Mouse (Mus musculus) myocyte (in vitro differentiated cells): ENCODE results near the gene Msi2. TPM values are rescaled to one million over a fixed set of nuclear protein-coding genes. Genes with fewer than 3 reads are reported as not detected.

Experiments
- H3K27me3 ChIP-seq: one replicate; pipeline ENCODE4 v1.6.1; 2011; ENCODE audit not compliant: control insufficient read depth, insufficient read depth, insufficient read length
- H3K36me3 ChIP-seq: one replicate; pipeline ENCODE4 v1.6.1; 2011; ENCODE audit not compliant: control insufficient read depth, insufficient read depth
- H3K4me2 ChIP-seq: one replicate; pipeline ENCODE4 v1.6.1; 2011; ENCODE audit warnings: low read depth, control low read depth
- H3K4me3 ChIP-seq: one replicate; pipeline ENCODE4 v1.5.1; 2011; ENCODE audit warnings: mild to moderate bottlenecking, control low read depth, moderate library complexity
- H3K79me2 ChIP-seq: one replicate; pipeline ENCODE4 v1.6.1; 2011; ENCODE audit not compliant: control insufficient read depth, insufficient read depth
- H3ac ChIP-seq: one replicate; pipeline ENCODE4 v1.6.1; 2011; ENCODE audit not compliant: control insufficient read depth, insufficient read length
- CEBPB ChIP-seq: IDR thresholded peaks from 2 replicates; pipeline ENCODE4 v1.6.1; 2011; ENCODE audit warnings: mild to moderate bottlenecking, moderate library complexity; ENCODE audit not compliant: poor library complexity, insufficient read depth, severe bottlenecking
- E2F4 ChIP-seq: IDR thresholded peaks from one replicate; pipeline ENCODE4 v1.6.1; 2011; ENCODE audit warnings: mild to moderate bottlenecking, control low read depth, moderate library complexity; ENCODE audit not compliant: insufficient read depth
- MAX ChIP-seq: IDR thresholded peaks from one replicate; pipeline ENCODE4 v1.6.1; 2011; ENCODE audit warnings: low read depth, mild to moderate bottlenecking, control low read depth
- MYOD1 ChIP-seq, 3 experiments: IDR thresholded peaks; one replicate each; pipeline ENCODE4 v1.6.1; 2011; ENCODE audit warnings: control low read depth in 2 of 3, low read depth in 2 of 3, mild to moderate bottlenecking in 2 of 3, moderate library complexity in 1 of 3; ENCODE audit not compliant: insufficient read length in 2 of 3, control insufficient read depth in 1 of 3
- MYOG ChIP-seq, 3 experiments: IDR thresholded peaks; one replicate each; pipeline ENCODE4 v1.6.1; 2011; ENCODE audit warnings: control low read depth in 2 of 3, low read depth in 2 of 3, mild to moderate bottlenecking in 2 of 3; ENCODE audit not compliant: insufficient read length in 2 of 3, control insufficient read depth in 1 of 3, insufficient read depth in 1 of 3
- POLR2A ChIP-seq: IDR thresholded peaks from one replicate; pipeline ENCODE4 v1.6.1; 2011; ENCODE audit warnings: low read depth, mild to moderate bottlenecking, control low read depth, moderate library complexity; ENCODE audit not compliant: insufficient read length
- POLR2AphosphoS2 ChIP-seq: IDR thresholded peaks from one replicate; pipeline ENCODE4 v1.6.1; 2011; ENCODE audit warnings: low read depth, control low read depth; ENCODE audit not compliant: insufficient read length
- REST ChIP-seq: IDR thresholded peaks from one replicate; pipeline ENCODE4 v1.6.1; 2011; ENCODE audit warnings: mild to moderate bottlenecking, control low read depth, moderate library complexity; ENCODE audit not compliant: insufficient read depth, insufficient read length
- SRF ChIP-seq: IDR thresholded peaks from one replicate; pipeline ENCODE4 v1.6.1; 2011; ENCODE audit warnings: low read depth; ENCODE audit not compliant: control insufficient read depth, insufficient read length
- TCF12 ChIP-seq: IDR thresholded peaks from one replicate; pipeline ENCODE4 v1.6.1; 2011; ENCODE audit warnings: mild to moderate bottlenecking, control low read depth; ENCODE audit not compliant: poor library complexity, insufficient read depth, severe bottlenecking
- TCF3 ChIP-seq: IDR thresholded peaks from one replicate; pipeline ENCODE4 v1.6.1; 2011; ENCODE audit warnings: low read depth, control low read depth; ENCODE audit not compliant: insufficient read length
- USF1 ChIP-seq: IDR thresholded peaks from one replicate; pipeline ENCODE4 v1.6.1; 2011; ENCODE audit warnings: low read depth, mild to moderate bottlenecking, control low read depth, moderate library complexity
- polyA plus RNA-seq: library from polyadenylated mRNA; unstranded; fragments of >200 nt; fragmentation: generic; extraction: Trizol; gene quantifications from one replicate; pipeline ENCODE4 v1.2.1, GENCODE M21; 2012; ENCODE audit warnings: missing spikeins

Msi2 gene
- polyA plus RNA-seq, 1 experiment, result 37.9 TPM

GRCm38 (mm10) chr11:88399431-88399830 lies 318.9 kb downstream of the Msi2 start:
- Histone ChIP-seq H3K36me3 (no peaks in the 10 kb centered on the region), H3K4me3 (no peak overlapping the region), H3ac (no peak overlapping the region), H3K27me3 (no peaks in the 10 kb centered on the region), H3K79me2 (no peaks in the 10 kb centered on the region), H3K4me2 (no peak overlapping the region)
- TF ChIP-seq POLR2AphosphoS2, result no peak
- no peak for TF ChIP-seq POLR2A

GRCm38 (mm10) chr11:88399028-88399427 lies 319.3 kb downstream of the Msi2 start:
- Histone ChIP-seq H3K79me2 (no peaks in the 10 kb centered on the region), H3K27me3 (no peaks in the 10 kb centered on the region), H3K4me3 (no peak overlapping the region), H3K4me2 (no peak overlapping the region), H3ac (no peak overlapping the region), H3K36me3 (peaks cover under 1% of the 10 kb centered on the region)
- TF ChIP-seq USF1 (no peak), POLR2AphosphoS2 (no peak), TCF12 (no peak), E2F4 (no peak), MAX (no peak), REST (no peak), MYOD1 (IDR thresholded peaks at IDR 0.05; ENCODE audit: control insufficient read depth in 1 of 3, insufficient read length in 2 of 3, low read depth in 2 of 3) (no peak), CEBPB (no peak), POLR2A (no peak), TCF3 (no peak), SRF (no peak), MYOG (IDR thresholded peaks at IDR 0.05; ENCODE audit: control insufficient read depth in 1 of 3, insufficient read depth in 1 of 3, insufficient read length in 2 of 3, low read depth in 2 of 3) (no peak)

DNA sequence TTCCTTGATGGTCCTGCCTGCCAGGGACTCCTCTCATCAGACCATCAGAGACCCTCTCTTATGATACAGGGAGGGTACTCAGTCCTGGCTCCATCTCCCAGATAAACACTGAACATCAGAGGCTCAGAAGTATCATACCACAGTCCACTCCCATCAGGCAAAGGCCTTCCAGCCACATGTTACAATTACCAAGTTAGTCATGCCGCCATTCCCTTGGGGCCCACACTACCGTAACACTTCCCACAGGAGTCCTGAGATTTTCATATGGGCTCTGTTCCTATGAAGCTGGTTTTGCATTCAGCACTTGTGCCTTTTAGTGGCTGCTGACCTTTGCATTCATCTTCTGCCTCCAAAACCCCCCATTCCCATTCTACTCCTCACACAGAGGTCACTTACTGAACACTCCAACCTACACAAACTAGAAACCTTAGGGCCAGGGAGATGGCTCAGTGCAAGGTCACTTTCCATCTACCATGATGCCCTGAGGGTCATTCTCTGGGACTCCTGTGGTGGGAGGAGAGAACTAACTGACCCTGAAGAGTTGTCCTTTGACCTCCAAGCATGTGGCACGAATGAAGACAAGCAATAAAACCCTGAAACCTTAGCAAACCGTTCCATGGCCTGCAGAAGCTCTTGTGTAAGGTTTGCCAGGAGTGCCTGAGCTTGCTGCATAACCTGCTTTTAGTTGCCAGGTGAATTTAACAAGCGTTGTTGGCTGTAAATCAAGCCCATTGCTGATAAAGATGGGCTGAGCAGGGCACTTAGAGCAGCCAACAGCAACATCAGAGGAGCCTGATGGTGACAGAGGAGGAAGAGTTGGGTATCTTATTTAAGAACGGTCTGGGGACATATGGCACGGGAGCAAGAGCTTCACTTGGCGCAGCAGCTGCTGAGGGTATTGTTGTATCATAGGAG lies 323.0 kb downstream of the Msi2 start:
- H3K4me2 ChIP-seq, result peak overlapping the region; percentile 36
- H3K79me2 ChIP-seq, result no peaks in the 10 kb centered on the region
- H3K4me3 ChIP-seq, result no peak overlapping the region
- no peaks in the 10 kb centered on the region for H3K27me3 ChIP-seq
- TF ChIP-seq TCF3, result no peak
- TF ChIP-seq MAX, result no peak
- TF ChIP-seq POLR2A, result no peak
- TF ChIP-seq MYOG (IDR thresholded peaks at IDR 0.05; ENCODE audit: control insufficient read depth in 1 of 3, insufficient read depth in 1 of 3, insufficient read length in 2 of 3, low read depth in 2 of 3), result no peak
- peaks cover 9% of the 10 kb centered on the region for H3K36me3 ChIP-seq
- no peak overlapping the region for H3ac ChIP-seq

- no peak overlapping the region for H3ac ChIP-seq
- H3K4me2 ChIP-seq, result peak overlapping the region; percentile 36
- H3K79me2 ChIP-seq, result no peaks in the 10 kb centered on the region
- H3K36me3 ChIP-seq, result peaks cover 9% of the 10 kb centered on the region
- H3K27me3 ChIP-seq, result no peaks in the 10 kb centered on the region
- no peak overlapping the region for H3K4me3 ChIP-seq
- TF ChIP-seq REST (no peak), MAX (no peak), MYOD1 (IDR thresholded peaks at IDR 0.05; ENCODE audit: control insufficient read depth in 1 of 3, insufficient read length in 2 of 3, low read depth in 2 of 3) (no peak), CEBPB (no peak), TCF12 (no peak), E2F4 (no peak), SRF (no peak), MYOG (IDR thresholded peaks at IDR 0.05; ENCODE audit: control insufficient read depth in 1 of 3, insufficient read depth in 1 of 3, insufficient read length in 2 of 3, low read depth in 2 of 3) (no peak), POLR2AphosphoS2 (no peak), USF1 (no peak), TCF3 (no peak), POLR2A (no peak)
Observed at GRCm38 (mm10) chr11:88394341-88395075, 323.8 kb downstream of the Msi2 start.

DNA sequence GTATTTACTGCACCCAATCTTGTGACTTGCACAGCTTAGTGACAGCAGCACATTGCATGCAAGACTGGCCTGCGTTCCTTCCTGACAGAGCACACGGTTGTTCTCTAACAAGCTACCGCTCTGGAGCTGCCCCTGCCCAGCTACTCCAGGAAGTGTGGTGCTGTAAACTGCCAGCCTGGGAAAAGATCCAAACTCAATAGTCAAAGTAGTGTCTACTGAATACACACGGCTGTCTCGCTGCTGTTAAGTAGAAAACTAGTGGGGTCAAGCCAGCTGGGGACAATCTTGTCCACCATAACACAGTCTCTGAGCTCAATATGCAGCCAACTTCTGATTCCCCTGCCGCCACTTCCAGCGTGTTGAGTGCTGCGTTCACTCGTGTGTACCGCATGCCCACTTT lies 325.6 kb downstream of the Msi2 start:
- H3K36me3 ChIP-seq, result peaks cover 9% of the 10 kb centered on the region
- no peaks in the 10 kb centered on the region for H3K79me2 ChIP-seq
- no peak for TF ChIP-seq MYOG (IDR thresholded peaks at IDR 0.05; ENCODE audit: control insufficient read depth in 1 of 3, insufficient read depth in 1 of 3, insufficient read length in 2 of 3, low read depth in 2 of 3)
- TF ChIP-seq USF1, result no peak
- no peak for TF ChIP-seq MYOD1 (IDR thresholded peaks at IDR 0.05; ENCODE audit: control insufficient read depth in 1 of 3, insufficient read length in 2 of 3, low read depth in 2 of 3)
- TF ChIP-seq MAX, result no peak
- TF ChIP-seq E2F4, result no peak
- no peak for TF ChIP-seq TCF12
- no peak for TF ChIP-seq REST
- TF ChIP-seq POLR2A, result no peak
- no peak for TF ChIP-seq SRF
- no peak for TF ChIP-seq TCF3
- no peak for TF ChIP-seq POLR2AphosphoS2
- TF ChIP-seq CEBPB, result no peak
- no peak overlapping the region for H3K4me2 ChIP-seq
- no peak overlapping the region for H3K4me3 ChIP-seq
- H3K27me3 ChIP-seq, result no peaks in the 10 kb centered on the region
- H3ac ChIP-seq, result no peak overlapping the region
